Comparison of ENCODE assay signal across 7 mouse cellular contexts in genomic region chr10:75559676-75560548, GRCm38 (mm10). TPM values are rescaled to one million over a fixed set of nuclear protein-coding genes. Genes with fewer than 3 reads are reported as not detected.
DNase-seq lines count a peak whose midpoint lies in the region; ATAC-seq and TF ChIP-seq lines count a peak whose summit lies in the region.

Lrrc75b (minus strand) TSS chr10:75560330.

- DNase-seq in MN1 (ENCODE audit: low spot score), result peak; percentile 73
- DNase-seq in forebrain, embryonic 11.5 days (ENCODE audit: low spot score), result peak; percentile 80
- peak; percentile 69 to 74 for DNase-seq in heart, postnatal 14 days
- peak; percentile 75 to 82 for DNase-seq in kidney, postnatal 36 days
- DNase-seq in retina, postnatal 1 day, result peak; percentile 76

- peaks cover 22% of the 10 kb centered on the region for H3K27me3 ChIP-seq in forebrain, embryonic 11.5 days (ENCODE audit: control insufficient read depth, insufficient read depth, low read length)
- peaks cover 30% of the 10 kb centered on the region for H3K27me3 ChIP-seq in lung, embryonic 15.5 days

- H3K4me2 ChIP-seq in forebrain, embryonic 11.5 days (ENCODE audit: low read depth, low read length, severe bottlenecking), result peak within 1 kb of the TSS; percentile 96
- peak within 1 kb of the TSS; percentile 99 for H3K4me2 ChIP-seq in lung, embryonic 15.5 days

- peak within 1 kb of the TSS; percentile 79 for H3K9ac ChIP-seq in forebrain, embryonic 11.5 days (ENCODE audit: low read length)
- H3K9ac ChIP-seq in lung, embryonic 15.5 days, result peak within 1 kb of the TSS; percentile 38

- no peaks in the 10 kb centered on the region for H3K9me3 ChIP-seq in forebrain, embryonic 11.5 days (ENCODE audit: control insufficient read depth, low read length)
- no peaks in the 10 kb centered on the region for H3K9me3 ChIP-seq in lung, embryonic 15.5 days

- TF ChIP-seq CTCF in bone marrow macrophage, adult 2 months (IDR thresholded peaks at IDR 0.05; ENCODE audit: low read depth, low read length), result no peak

- H3K4me1 ChIP-seq in bone marrow macrophage, adult 2 months (ENCODE audit: control insufficient read depth, insufficient read depth, low read length), result no peaks in the 10 kb centered on the region
- H3K4me1 ChIP-seq in forebrain, embryonic 11.5 days (replicated peaks; ENCODE audit: control insufficient read depth, insufficient read depth, low read length), result peaks cover 8% of the 10 kb centered on the region; the same call in 1 of the 2 replicates
- peaks cover 28% of the 10 kb centered on the region for H3K4me1 ChIP-seq in lung, embryonic 15.5 days

- WGBS in forebrain, embryonic 11.5 days, result under 1% methylated on average over 69 of the region's 75 CpGs
- WGBS in lung, embryonic 15.5 days, result under 1% methylated on average over 75 of the region's 75 CpGs

- H3K4me3 ChIP-seq in bone marrow macrophage, adult 2 months (ENCODE audit: insufficient read depth, low read length), result peak within 1 kb of the TSS; percentile 38
- H3K4me3 ChIP-seq in forebrain, embryonic 11.5 days (ENCODE audit: low read depth, low read length), result peak within 1 kb of the TSS; percentile 61
- H3K4me3 ChIP-seq in lung, embryonic 15.5 days, result peak within 1 kb of the TSS; percentile 53

- no peak for TF ChIP-seq POLR2A in bone marrow macrophage, adult 2 months (IDR thresholded peaks at IDR 0.05; ENCODE audit: borderline replicate concordance, low read depth, low read length)

- no peaks in the 10 kb centered on the region for H3K36me3 ChIP-seq in forebrain, embryonic 11.5 days (ENCODE audit: control insufficient read depth, insufficient read depth, low read length)
- no peaks in the 10 kb centered on the region for H3K36me3 ChIP-seq in lung, embryonic 15.5 days

- intact Hi-C loops in heart, postnatal 14 days (cut with DNase I), result no loop called here

- H3K27ac ChIP-seq in bone marrow macrophage, adult 2 months (ENCODE audit: insufficient read depth, low read depth, low read length), result no peak within 1 kb of the TSS
- no peak within 1 kb of the TSS for H3K27ac ChIP-seq in forebrain, embryonic 11.5 days (ENCODE audit: low read depth, low read length)
- H3K27ac ChIP-seq in lung, embryonic 15.5 days, result no peak within 1 kb of the TSS

- ATAC-seq in forebrain, embryonic 11.5 days (replicated peaks; ENCODE audit: low FRiP score), result peak; percentile 41
- ATAC-seq in lung, embryonic 15.5 days (ENCODE audit: borderline replicate concordance, extremely low read depth, low FRiP score, low TSS enrichment), result peak; percentile 29; the same call in 1 of the 2 replicates

RNA-seq across cellular contexts. Expression of gene Lrrc75b, which starts in this region (rescaled TPM):
- not detected in 2 replicates for polyA plus RNA-seq in bone marrow macrophage, adult 2 months (2012; ENCODE audit: insufficient read depth, insufficient read length, missing spikeins)
- polyA plus RNA-seq in forebrain, embryonic 11.5 days (2014; fragmentation: Nextera tagmentation; extraction: Ambion mirVana), result 2.3 and 3.5 TPM in 2 replicates
- 1 to 10 TPM; 1.3 to 1.5 TPM for total RNA-seq in heart, postnatal 14 days (2021)
- 0.72 and 1.1 TPM in 2 replicates for polyA plus RNA-seq in lung, embryonic 15.5 days (2015; fragmentation: Nextera tagmentation; extraction: Ambion mirVana)
